Mouse (Mus musculus) bone marrow, adult 2 months (tissue): ENCODE results near the gene Dtx3. TPM values are rescaled to one million over a fixed set of nuclear protein-coding genes. Genes with fewer than 3 reads are reported as not detected.

Experiments used
- H3K27ac ChIP-seq: fragments of 200-500 bp; 2 replicates; pipeline ENCODE4 v1.5.1; 2012; ENCODE audit warnings: low read depth, mild to moderate bottlenecking, control low read depth, inconsistent platforms, low read length; ENCODE audit not compliant: control insufficient read depth, poor library complexity, insufficient read depth
- H3K4me1 ChIP-seq: fragments of 200-500 bp; 2 replicates; pipeline ENCODE4 v1.6.1; 2011; ENCODE audit warnings: low read length; ENCODE audit not compliant: control insufficient read depth, insufficient read depth
- H3K4me3 ChIP-seq: fragments of 200-500 bp; replicated peaks from 2 replicates; pipeline ENCODE3; 2011; ENCODE audit warnings: mild to moderate bottlenecking, low read depth, low read length, control low read depth; ENCODE audit not compliant: control insufficient read depth
- CTCF ChIP-seq: fragments of 200-500 bp; IDR thresholded peaks from 2 replicates; pipeline ENCODE4 v1.5.1; 2011; ENCODE audit warnings: low read length, control low read depth; ENCODE audit not compliant: control insufficient read depth, insufficient read depth
- POLR2A ChIP-seq: fragments of 200-500 bp; IDR thresholded peaks from 2 replicates; pipeline ENCODE4 v1.6.1; 2011; ENCODE audit warnings: low read depth, mild to moderate bottlenecking, control low read depth, low read length, borderline replicate concordance; ENCODE audit not compliant: control insufficient read depth
- WGBS: fragments of 180-500 bp; shearing (Covaris S2); methylation state at CpG from one replicate; pipeline ENCODE4 v1.1.7; 2018; 5-methylcytosine and 5-hydroxymethylcytosine counted together
- polyA plus RNA-seq: library from polyadenylated mRNA; stranded (reverse); fragments of >200 nt; gene quantifications from 2 replicates; pipeline ENCODE4 v1.2.4, GENCODE M21; 2011; ENCODE audit warnings: low replicate concordance; ENCODE audit not compliant: missing spikeins, insufficient read depth, insufficient read length

Gene Dtx3
- polyA plus RNA-seq, 1 experiment = 78.7 TPM

GRCm38 (mm10) chr10:127187371-127188078, 8.0 kb downstream of the Dtx3 start:
- Histone ChIP-seq H3K27ac (no peak overlapping the region), H3K4me3 (no peak overlapping the region), H3K4me1 (peaks cover 1% of the 10 kb centered on the region; the same call in 1 of the 2 replicates)
- no peak for TF ChIP-seq CTCF
- no peak for TF ChIP-seq POLR2A
- 80% methylated on average over 10 of the region's 10 CpGs for WGBS

- Histone ChIP-seq H3K4me1 (peaks cover 1% of the 10 kb centered on the region; the same call in 1 of the 2 replicates), H3K4me3 (no peak overlapping the region), H3K27ac (no peak overlapping the region)
- WGBS = 91% methylated on average over 1 of the region's 1 CpGs
- TF ChIP-seq CTCF (0 out of 2 replicates have a peak, but pooled peaks have one; percentile 15), POLR2A (no peak)
These were observed 9.1 kb downstream of the Dtx3 start for GRCm38 (mm10) chr10:127186451-127186850.

- Histone ChIP-seq H3K27ac (no peak overlapping the region), H3K4me3 (no peak overlapping the region), H3K4me1 (no peaks in the 10 kb centered on the region)
- 83% methylated on average over 15 of the region's 15 CpGs for WGBS
- no peak for TF ChIP-seq CTCF
These were observed 10.0 kb downstream of the Dtx3 start for GRCm38 (mm10) chr10:127185506-127185905.

- 80% methylated on average over 9 of the region's 9 CpGs for WGBS
- H3K4me1 ChIP-seq = no peaks in the 10 kb centered on the region
- TF ChIP-seq CTCF = no peak
- no peak for TF ChIP-seq POLR2A
These were observed 10.4 kb downstream of the Dtx3 start for GRCm38 (mm10) chr10:127185101-127185500.

GRCm38 (mm10) chr10:127183759-127184158, 11.8 kb downstream of the Dtx3 start:
- WGBS = 23% methylated on average over 20 of the region's 20 CpGs
- H3K4me3 ChIP-seq = no peak overlapping the region
- H3K4me1 ChIP-seq = no peaks in the 10 kb centered on the region
- TF ChIP-seq CTCF = no peak
- no peak for TF ChIP-seq POLR2A
- H3K27ac ChIP-seq = no peak overlapping the region

More at GRCm38 (mm10) chr10:127185101-127185500, 10.4 kb downstream of the Dtx3 start:
- H3K4me3 ChIP-seq = no peak overlapping the region
- H3K27ac ChIP-seq = no peak overlapping the region

- TF ChIP-seq CTCF (no peak), POLR2A (no peak)
- peaks cover 2% of the 10 kb centered on the region; the same call in 1 of the 2 replicates for H3K4me1 ChIP-seq
- WGBS = 86% methylated on average over 4 of the region's 4 CpGs
These were observed 12.9 kb downstream of the Dtx3 start for GRCm38 (mm10) chr10:127182624-127183023.

GRCm38 (mm10) chr10:127181566-127181965, 14.0 kb downstream of the Dtx3 start:
- WGBS = 72% methylated on average over 6 of the region's 6 CpGs
- Histone ChIP-seq H3K4me1 (peaks cover 2% of the 10 kb centered on the region; the same call in 1 of the 2 replicates), H3K27ac (no peak overlapping the region), H3K4me3 (no peak overlapping the region)
- TF ChIP-seq POLR2A (no peak), CTCF (no peak)

More at GRCm38 (mm10) chr10:127182624-127183023, 12.9 kb downstream of the Dtx3 start:
- Histone ChIP-seq H3K27ac (no peak overlapping the region), H3K4me3 (no peak overlapping the region)

GRCm38 (mm10) chr10:127180695-127181047, 14.9 kb downstream of the Dtx3 start:
- WGBS = 47% methylated on average over 3 of the region's 3 CpGs
- Histone ChIP-seq H3K4me3 (no peak overlapping the region), H3K4me1 (peaks cover 2% of the 10 kb centered on the region; the same call in 1 of the 2 replicates), H3K27ac (no peak overlapping the region)
- TF ChIP-seq POLR2A (no peak), CTCF (no peak)

- H3K4me1 ChIP-seq = peaks cover 2% of the 10 kb centered on the region; the same call in 1 of the 2 replicates
- no peak within 1 kb of the TSS for H3K27ac ChIP-seq
- no peak within 1 kb of the TSS for H3K4me3 ChIP-seq
- TF ChIP-seq POLR2A (no peak), CTCF (no peak)
- WGBS = 6% methylated on average over 34 of the region's 34 CpGs
These were observed 15.4 kb downstream of the Dtx3 start, which contains the start of gene Slc26a10 for GRCm38 (mm10) chr10:127179871-127180694. TSS of gene Slc26a10 (minus strand) at chr10:127180645.
